Mouse (Mus musculus): Measurements from ENCODE around the gene Pax5. TPM values are rescaled to one million over a fixed set of nuclear protein-coding genes. Genes with fewer than 3 reads are reported as not detected.
A peak's percentile ranks its signal among the peaks of the same experiment; 100 is the strongest.

The Pax5 gene
- total RNA-seq, 1 experiment from 2014 or later, result not detected

- ATAC-seq (replicated peaks; ENCODE audit: low read depth, poor library complexity, severe bottlenecking), result no peak
These were observed 3.4 kb downstream of the Pax5 start for GRCm38 (mm10) chr4:44706865-44707264.

- no peak for ATAC-seq (replicated peaks; ENCODE audit: low read depth, poor library complexity, severe bottlenecking)
These were observed 4.3 kb downstream of the Pax5 start for GRCm38 (mm10) chr4:44705967-44706366.

DNA sequence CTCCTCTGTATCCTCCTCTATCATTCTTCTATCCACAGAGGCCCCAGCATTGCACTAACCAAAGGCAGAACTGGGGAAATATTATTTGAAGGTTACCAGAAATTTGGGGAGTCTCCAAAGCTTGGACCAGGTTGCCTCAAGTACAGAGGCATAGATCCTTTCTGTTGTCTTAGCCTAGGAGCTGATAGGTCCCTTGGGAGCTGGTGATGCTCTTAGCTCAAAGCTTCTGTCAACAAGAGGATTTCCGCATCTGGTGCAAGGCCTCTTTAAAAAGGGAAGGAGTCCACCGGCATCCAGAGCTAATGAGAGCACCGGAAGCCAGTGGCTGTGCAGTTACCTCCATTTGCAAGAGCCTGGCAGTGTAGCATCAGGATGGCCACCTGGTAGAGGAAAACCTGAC is 5.1 kb downstream of the Pax5 start:
- no peak for ATAC-seq (replicated peaks; ENCODE audit: low read depth, poor library complexity, severe bottlenecking)

- ATAC-seq (replicated peaks; ENCODE audit: low read depth, poor library complexity, severe bottlenecking), result peak; percentile 97
These were observed 5.9 kb downstream of the Pax5 start for GRCm38 (mm10) chr4:44704369-44704745.

GRCm38 (mm10) chr4:44703686-44704368 is 6.5 kb downstream of the Pax5 start:
- ATAC-seq (replicated peaks; ENCODE audit: low read depth, poor library complexity, severe bottlenecking), result no peak

DNA sequence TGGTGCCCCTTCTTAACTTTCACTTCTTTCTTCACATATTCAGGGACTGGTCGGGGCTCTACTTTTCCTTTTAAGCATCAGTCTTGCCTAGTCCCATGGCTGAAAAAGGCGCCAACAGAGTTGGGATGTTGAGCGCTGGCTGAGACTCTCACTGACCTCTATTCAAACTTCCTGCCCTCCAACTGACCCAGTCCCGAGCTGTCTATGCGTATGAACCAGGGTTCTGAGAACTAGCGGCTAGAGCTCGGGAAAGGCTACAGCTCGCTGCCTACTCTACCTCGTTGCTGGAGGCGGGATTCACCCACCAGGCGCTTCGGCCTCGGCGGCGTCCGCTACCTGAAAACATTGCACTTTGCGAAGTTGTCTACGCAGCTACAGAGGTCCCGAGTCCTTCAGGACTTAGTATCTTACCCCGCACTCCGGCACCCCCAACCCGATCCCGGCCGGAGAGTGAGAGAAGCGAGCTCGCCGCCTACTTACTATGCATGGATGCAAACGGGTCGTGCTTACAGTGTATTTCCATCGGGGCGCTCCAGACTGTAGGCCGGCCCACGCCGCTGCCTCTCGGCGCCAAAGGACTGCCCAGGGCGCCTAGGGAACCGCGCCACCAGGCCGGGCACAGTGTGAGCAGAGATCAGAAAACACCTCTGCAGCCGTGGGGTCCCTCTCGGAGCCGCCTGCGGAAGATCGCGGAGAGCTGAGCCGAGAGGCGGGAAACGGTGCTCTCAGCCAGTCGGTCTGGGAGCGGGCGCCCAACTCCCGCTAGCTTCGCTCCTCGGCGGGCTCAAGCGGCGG is 7.2 kb downstream of the Pax5 start:
- no peak for ATAC-seq (replicated peaks; ENCODE audit: low read depth, poor library complexity, severe bottlenecking)

DNA sequence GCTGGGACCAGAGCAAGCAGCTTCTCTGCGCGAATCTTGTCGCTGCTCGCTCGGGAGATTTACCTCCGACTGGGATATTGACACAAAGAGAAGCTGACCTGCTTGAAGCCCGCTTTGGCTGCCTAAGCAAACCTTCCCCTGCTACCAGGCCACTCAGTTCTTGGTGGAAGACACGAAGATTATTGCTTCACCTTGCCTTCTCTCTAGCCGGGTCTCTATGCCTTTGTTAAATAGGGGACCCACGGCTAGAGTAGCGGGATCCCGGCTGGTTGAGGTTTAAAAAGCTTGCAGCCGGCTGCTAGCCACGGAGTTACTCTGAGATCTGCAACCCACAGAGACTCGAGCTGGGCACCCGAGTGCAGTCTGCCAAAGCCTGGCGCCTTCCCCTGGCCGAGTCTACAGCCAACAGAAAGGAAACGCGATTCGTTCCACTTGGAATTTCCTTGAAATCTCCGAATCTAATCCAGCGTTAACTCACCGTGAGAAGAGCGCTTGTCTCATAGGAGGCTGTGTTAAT is 8.2 kb downstream of the Pax5 start:
- no peak for ATAC-seq (replicated peaks; ENCODE audit: low read depth, poor library complexity, severe bottlenecking)

DNA sequence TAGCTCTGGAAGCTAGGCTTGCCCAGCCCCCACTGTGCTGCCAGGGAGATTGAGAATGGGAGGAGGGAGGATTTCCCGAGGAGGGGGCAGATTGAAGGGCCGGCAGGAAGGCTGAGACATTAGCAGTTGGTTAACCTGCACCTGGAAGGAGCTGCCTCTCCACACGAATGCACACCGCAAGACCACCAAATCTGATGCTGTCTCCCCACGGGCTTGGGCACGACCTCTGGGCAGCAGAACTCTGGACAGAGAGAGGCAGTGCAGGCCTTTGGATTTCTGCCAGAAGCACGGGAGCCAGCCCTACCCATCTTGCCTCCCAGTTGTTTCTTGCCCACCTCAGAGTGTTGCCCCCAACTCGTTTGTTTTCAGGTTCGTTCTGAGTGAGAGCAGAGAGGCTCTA is 8.8 kb downstream of the Pax5 start:
- ATAC-seq (replicated peaks; ENCODE audit: low read depth, poor library complexity, severe bottlenecking), result no peak

DNA sequence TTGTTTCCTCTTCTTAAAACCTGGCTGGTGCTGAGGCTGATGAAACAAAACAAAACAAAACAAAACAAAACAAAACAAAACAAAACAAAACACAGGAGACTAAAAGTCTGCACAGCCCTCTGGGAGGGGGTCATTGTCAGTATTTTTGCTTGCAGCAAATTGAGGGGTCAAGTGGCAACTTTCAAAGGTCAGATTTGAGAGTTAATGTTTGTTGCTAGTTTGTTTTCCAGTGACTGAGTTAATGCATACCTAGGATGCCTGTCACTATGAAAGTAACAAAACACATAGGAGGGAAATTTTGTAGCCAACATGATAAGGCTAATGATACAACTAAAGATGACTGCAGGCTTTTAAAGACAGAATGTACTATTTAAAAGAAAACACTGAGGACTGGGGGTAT is 13.6 kb downstream of the Pax5 start:
- ATAC-seq (replicated peaks; ENCODE audit: low read depth, poor library complexity, severe bottlenecking), result no peak

DNA sequence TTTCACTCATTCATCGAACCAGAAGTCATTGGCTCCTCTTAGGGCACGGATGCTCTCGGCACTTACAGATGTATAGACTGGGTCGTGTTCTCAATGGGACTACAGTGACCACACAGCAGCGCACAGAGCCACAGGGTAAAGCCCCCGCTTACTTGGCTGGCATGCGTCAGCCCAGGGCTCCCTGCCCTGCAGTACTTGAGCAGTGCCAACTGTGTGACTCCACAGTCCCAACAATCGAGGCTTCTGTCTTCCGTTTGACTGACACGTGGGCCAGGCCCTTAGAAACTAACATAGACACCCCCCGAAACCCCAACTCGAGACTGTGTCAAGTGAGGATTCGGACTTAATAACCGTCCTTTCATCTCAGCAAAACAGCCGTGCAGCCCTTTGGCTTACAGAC is 15.9 kb downstream of the Pax5 start:
- ATAC-seq (replicated peaks; ENCODE audit: low read depth, poor library complexity, severe bottlenecking), result no peak

DNA sequence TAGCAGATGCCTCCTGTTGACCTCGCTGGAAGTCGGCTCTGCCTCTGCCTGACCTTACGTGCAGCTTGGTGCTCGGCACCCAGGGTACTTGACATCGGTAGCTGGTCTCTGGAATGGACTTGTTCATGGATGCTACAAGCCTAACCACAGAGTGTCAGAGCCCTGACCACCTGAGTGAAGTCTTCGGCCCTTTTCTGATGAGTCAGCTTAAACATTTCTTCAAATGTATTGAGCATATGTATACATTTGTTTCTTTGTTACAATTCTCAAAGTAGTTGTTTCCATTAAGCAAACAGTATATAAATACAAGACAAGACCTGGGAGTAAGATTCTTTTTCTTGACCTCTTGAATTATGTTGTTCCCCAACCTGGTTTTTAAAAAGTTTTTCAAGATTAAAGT is 24.7 kb downstream of the Pax5 start:
- no peak for ATAC-seq (replicated peaks; ENCODE audit: low read depth, poor library complexity, severe bottlenecking)

- ATAC-seq (replicated peaks; ENCODE audit: low read depth, poor library complexity, severe bottlenecking), result no peak
These were observed 29.9 kb downstream of the Pax5 start for GRCm38 (mm10) chr4:44680242-44680897.

- no peak for ATAC-seq (replicated peaks; ENCODE audit: low read depth, poor library complexity, severe bottlenecking)
These were observed 31.6 kb downstream of the Pax5 start for GRCm38 (mm10) chr4:44678641-44679040.

GRCm38 (mm10) chr4:44678026-44678425 is 32.3 kb downstream of the Pax5 start:
- no peak for ATAC-seq (replicated peaks; ENCODE audit: low read depth, poor library complexity, severe bottlenecking)

GRCm38 (mm10) chr4:44674973-44675372 is 35.3 kb downstream of the Pax5 start:
- no peak for ATAC-seq (replicated peaks; ENCODE audit: low read depth, poor library complexity, severe bottlenecking)

- no peak for ATAC-seq (replicated peaks; ENCODE audit: low read depth, poor library complexity, severe bottlenecking)
These were observed 36.6 kb downstream of the Pax5 start for GRCm38 (mm10) chr4:44673726-44674125.

- ATAC-seq (replicated peaks; ENCODE audit: low read depth, poor library complexity, severe bottlenecking), result peak; percentile 59
These were observed 37.9 kb downstream of the Pax5 start for GRCm38 (mm10) chr4:44672216-44672937.

GRCm38 (mm10) chr4:44671486-44671885 is 38.8 kb downstream of the Pax5 start:
- no peak for ATAC-seq (replicated peaks; ENCODE audit: low read depth, poor library complexity, severe bottlenecking)

DNA sequence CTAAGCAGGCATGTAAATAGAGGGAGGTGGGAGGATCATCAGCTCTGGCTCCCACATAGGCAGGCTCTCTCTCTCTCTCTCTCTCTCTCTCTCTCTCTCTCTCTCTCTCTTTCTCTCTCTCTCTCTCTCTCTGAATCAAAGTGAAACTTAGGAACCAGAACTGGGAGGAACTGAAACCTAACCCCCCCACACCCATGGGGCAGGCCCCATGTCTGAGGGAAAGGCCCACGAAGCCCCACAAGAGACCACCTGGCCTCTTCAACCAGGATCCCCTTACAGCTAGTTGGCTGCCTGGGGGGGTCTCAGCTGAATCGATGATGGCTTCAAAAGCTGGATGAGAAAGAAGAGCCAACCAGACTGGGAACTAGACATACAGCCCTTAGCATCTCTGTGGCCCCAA is 39.3 kb downstream of the Pax5 start:
- peak; percentile 53 for ATAC-seq (replicated peaks; ENCODE audit: low read depth, poor library complexity, severe bottlenecking)

- ATAC-seq (replicated peaks; ENCODE audit: low read depth, poor library complexity, severe bottlenecking), result no peak
These were observed 39.9 kb downstream of the Pax5 start for GRCm38 (mm10) chr4:44670380-44670779.

All from common myeloid progenitor, adult 5-6 weeks (primary cell).